Mouse (Mus musculus): ENCODE results near the gene Tex46. TPM values are rescaled to one million over a fixed set of nuclear protein-coding genes. Genes with fewer than 3 reads are reported as not detected.
A peak's percentile ranks its signal among the peaks of the same experiment; 100 is the strongest.

The Tex46 gene
- not detected in 2 replicates for polyA plus RNA-seq (2015; fragmentation: Nextera tagmentation; extraction: Ambion mirVana)

DNA sequence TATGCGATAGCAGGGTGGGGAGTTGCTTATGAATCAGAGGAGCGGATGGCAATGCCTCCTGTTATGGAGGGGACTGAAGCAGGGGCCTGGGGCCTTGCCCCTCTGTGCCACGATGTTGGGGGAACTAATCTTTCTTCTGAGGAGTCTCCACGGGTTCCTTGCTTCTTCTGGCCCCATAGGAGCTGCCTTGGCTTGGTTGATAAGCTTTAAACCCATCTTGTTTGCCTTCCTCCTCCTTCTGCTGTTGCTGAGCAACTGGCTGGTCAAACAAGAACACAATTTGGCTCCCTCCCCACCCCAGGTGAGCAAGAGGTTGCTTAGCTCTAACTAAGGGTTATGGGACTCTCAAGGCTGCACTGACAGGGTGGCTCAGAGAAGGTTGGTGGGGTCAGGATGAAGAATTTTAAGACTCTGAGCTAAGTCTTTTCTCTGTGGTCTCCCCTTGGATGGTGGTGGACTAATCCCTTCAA is at the start of gene Tex46:
TSS of gene Tex46 (plus strand) at position 51 of the 470 bp plus-strand sequence.
- H3K4me3 ChIP-seq (ENCODE audit: low read depth, low read length) = no peak within 1 kb of the TSS
- H3K36me3 ChIP-seq (ENCODE audit: control insufficient read depth, insufficient read depth) = no peaks in the 10 kb centered on the region
- H3K4me2 ChIP-seq (ENCODE audit: low read depth, low read length) = no peak within 1 kb of the TSS
- 51% methylated on average over 4 of the region's 4 CpGs for WGBS (ENCODE audit: insufficient replicate concordance)
- no peaks in the 10 kb centered on the region for H3K27me3 ChIP-seq (ENCODE audit: control insufficient read depth, insufficient read depth, low read depth, low read length)
- ATAC-seq (ENCODE audit: low read depth) = no peak
- no peaks in the 10 kb centered on the region for H3K4me1 ChIP-seq (ENCODE audit: control insufficient read depth, low read depth, low read length)
- no peak within 1 kb of the TSS for H3K27ac ChIP-seq (ENCODE audit: low read length)
- H3K9ac ChIP-seq (ENCODE audit: low read depth, low read length) = no peak within 1 kb of the TSS
- H3K9me3 ChIP-seq (replicated peaks; ENCODE audit: control insufficient read depth, low read length) = no peaks in the 10 kb centered on the region

DNA sequence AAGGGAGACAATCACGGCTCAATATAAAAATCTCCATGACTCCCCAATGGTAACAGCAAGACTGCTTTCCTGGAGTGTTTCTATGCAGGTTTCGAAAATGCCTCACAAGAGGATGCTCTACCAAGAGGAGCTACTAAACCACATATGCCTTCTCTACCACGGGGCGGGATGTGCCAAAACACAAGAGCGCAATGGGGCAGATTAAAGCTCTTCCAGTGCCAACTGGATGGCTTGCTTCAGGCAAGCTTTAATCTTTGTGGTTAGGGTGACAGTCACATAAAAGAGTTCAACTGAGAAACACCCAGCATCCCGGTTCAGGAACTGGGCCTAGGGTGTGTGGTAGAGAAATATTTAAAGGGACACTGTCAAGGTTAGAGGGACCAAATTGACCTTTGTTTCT is 47.5 kb upstream of the Tex46 start:
- Histone ChIP-seq H3K9ac (ENCODE audit: low read depth, low read length) (no peak overlapping the region), H3K27me3 (ENCODE audit: control insufficient read depth, insufficient read depth, low read depth, low read length) (no peaks in the 10 kb centered on the region), H3K27ac (ENCODE audit: low read length) (no peak overlapping the region), H3K4me1 (ENCODE audit: control insufficient read depth, low read depth, low read length) (no peaks in the 10 kb centered on the region), H3K4me2 (ENCODE audit: low read depth, low read length) (no peak overlapping the region), H3K36me3 (ENCODE audit: control insufficient read depth, insufficient read depth) (peaks cover 7% of the 10 kb centered on the region), H3K9me3 (replicated peaks; ENCODE audit: control insufficient read depth, low read length) (no peaks in the 10 kb centered on the region), H3K4me3 (ENCODE audit: low read depth, low read length) (no peak overlapping the region)
- no peak for ATAC-seq (ENCODE audit: low read depth)
- WGBS (ENCODE audit: insufficient replicate concordance) = 84% methylated on average over 6 of the region's 6 CpGs

DNA sequence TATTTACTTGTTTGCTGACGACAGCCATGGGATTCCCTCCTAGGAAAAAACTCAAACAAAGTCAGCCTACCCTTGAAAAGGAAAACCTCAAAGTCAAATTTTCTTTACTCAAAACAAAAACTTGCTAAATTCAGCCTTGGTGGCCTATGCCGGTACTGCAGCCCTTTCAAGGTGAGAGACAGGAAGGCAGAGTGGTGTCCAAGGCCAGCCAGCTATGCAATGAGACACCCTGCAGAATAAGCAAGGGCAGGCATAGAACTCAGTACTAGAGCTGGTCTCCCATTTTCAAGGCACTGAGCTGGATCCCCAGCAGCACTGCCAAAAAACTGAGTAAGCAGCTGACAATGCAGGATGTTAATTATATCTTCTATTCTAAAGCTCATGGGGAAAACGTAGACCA is 41.6 kb upstream of the Tex46 start:
- Histone ChIP-seq H3K27ac (ENCODE audit: low read length) (no peak overlapping the region), H3K9ac (ENCODE audit: low read depth, low read length) (no peak overlapping the region), H3K36me3 (ENCODE audit: control insufficient read depth, insufficient read depth) (no peaks in the 10 kb centered on the region; the same call in none of the 2 replicates), H3K4me1 (ENCODE audit: control insufficient read depth, low read depth, low read length) (no peaks in the 10 kb centered on the region), H3K27me3 (ENCODE audit: control insufficient read depth, insufficient read depth, low read depth, low read length) (no peaks in the 10 kb centered on the region), H3K9me3 (replicated peaks; ENCODE audit: control insufficient read depth, low read length) (no peaks in the 10 kb centered on the region), H3K4me3 (ENCODE audit: low read depth, low read length) (no peak overlapping the region), H3K4me2 (ENCODE audit: low read depth, low read length) (no peak overlapping the region)
- 73% methylated on average over 3 of the region's 3 CpGs for WGBS (ENCODE audit: insufficient replicate concordance)
- ATAC-seq (ENCODE audit: low read depth) = no peak

DNA sequence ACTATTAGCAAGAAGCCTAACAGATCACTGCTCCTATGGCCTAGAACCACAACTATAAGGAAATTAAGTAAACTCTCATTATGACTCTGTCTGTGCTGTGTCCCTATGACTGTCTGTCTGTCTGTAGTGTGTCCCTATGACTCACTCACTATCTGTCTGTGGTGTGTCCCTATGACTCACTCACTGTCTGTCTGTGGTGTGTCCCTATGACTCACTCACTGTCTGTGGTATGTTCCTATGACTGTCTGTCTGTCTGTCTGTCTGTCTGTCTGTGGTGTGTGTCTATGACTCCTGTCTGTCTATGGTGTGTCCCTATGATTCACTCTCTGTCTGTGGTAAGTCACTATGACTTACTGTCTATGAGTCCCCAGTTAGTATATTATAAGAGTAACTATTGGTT is 40.2 kb upstream of the Tex46 start:
- ATAC-seq (ENCODE audit: low read depth) = no peak
- Histone ChIP-seq H3K36me3 (ENCODE audit: control insufficient read depth, insufficient read depth) (no peaks in the 10 kb centered on the region; the same call in 1 of the 2 replicates), H3K4me3 (ENCODE audit: low read depth, low read length) (no peak overlapping the region)

DNA sequence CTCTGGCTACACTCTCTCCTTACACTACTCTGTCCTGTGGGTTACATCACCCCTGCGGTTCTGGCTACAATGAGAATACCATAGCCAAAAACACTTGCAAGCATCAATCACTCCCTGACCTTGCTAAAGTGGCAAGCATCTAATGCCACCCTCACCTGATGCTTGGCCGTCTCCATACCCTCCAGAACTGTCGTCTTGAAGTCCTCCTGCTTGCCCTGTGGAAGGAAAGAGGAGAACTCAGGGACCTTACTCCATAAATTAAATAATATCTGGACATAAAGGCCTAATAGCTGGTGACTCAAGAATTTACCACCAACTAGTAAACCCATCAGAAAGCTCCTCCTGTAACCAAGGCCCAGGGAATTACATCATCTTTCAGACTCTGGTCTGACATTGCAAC is 28.4 kb upstream of the Tex46 start:
- Histone ChIP-seq H3K9me3 (replicated peaks; ENCODE audit: control insufficient read depth, low read length) (no peaks in the 10 kb centered on the region), H3K27me3 (ENCODE audit: control insufficient read depth, insufficient read depth, low read depth, low read length) (no peaks in the 10 kb centered on the region), H3K4me1 (ENCODE audit: control insufficient read depth, low read depth, low read length) (no peaks in the 10 kb centered on the region), H3K4me3 (ENCODE audit: low read depth, low read length) (no peak overlapping the region), H3K27ac (ENCODE audit: low read length) (no peak overlapping the region), H3K4me2 (ENCODE audit: low read depth, low read length) (no peak overlapping the region), H3K36me3 (ENCODE audit: control insufficient read depth, insufficient read depth) (no peaks in the 10 kb centered on the region), H3K9ac (ENCODE audit: low read depth, low read length) (no peak overlapping the region)
- no peak for ATAC-seq (ENCODE audit: low read depth)
- 85% methylated on average over 3 of the region's 3 CpGs for WGBS (ENCODE audit: insufficient replicate concordance)

More for the DNA sequence above, 40.2 kb upstream of the Tex46 start:
- no peaks in the 10 kb centered on the region for H3K9me3 ChIP-seq (replicated peaks; ENCODE audit: control insufficient read depth, low read length)
- no peak overlapping the region for H3K4me2 ChIP-seq (ENCODE audit: low read depth, low read length)
- H3K4me1 ChIP-seq (ENCODE audit: control insufficient read depth, low read depth, low read length) = no peaks in the 10 kb centered on the region
- H3K27me3 ChIP-seq (ENCODE audit: control insufficient read depth, insufficient read depth, low read depth, low read length) = no peaks in the 10 kb centered on the region
- no peak overlapping the region for H3K27ac ChIP-seq (ENCODE audit: low read length)
- H3K9ac ChIP-seq (ENCODE audit: low read depth, low read length) = no peak overlapping the region

DNA sequence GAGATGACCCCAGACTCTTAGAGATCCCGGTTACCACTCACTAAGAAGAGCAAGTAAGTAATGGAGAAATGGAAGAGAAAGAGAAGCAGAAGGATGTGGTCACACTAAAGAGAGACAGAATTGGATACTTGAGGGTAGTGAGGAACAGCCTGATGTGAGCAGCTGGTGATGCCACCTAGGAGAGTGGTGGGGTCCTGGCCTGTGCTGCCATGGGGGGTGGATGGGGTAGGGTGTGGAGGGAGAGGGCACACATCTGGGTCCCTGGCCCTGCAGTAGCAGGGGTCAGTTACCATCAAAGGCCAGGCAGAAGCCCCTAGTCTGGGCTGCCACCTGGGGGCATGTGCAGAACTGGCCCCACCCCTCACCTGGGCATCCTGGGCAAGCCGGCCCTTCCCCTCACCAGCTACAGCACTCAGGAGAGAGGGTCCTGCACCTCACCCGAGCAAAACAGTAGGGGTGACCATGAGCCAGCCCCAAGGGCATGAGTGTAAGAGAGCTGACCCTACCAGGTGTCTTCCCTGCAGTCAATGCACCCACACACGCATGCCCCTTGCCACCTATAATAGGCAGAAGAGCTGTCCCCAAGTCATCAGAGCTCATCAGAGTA is 22.9 kb upstream of the Tex46 start:
- Histone ChIP-seq H3K9me3 (replicated peaks; ENCODE audit: control insufficient read depth, low read length) (no peaks in the 10 kb centered on the region), H3K36me3 (ENCODE audit: control insufficient read depth, insufficient read depth) (no peaks in the 10 kb centered on the region), H3K4me1 (ENCODE audit: control insufficient read depth, low read depth, low read length) (peaks cover 7% of the 10 kb centered on the region), H3K27ac (ENCODE audit: low read length) (no peak overlapping the region), H3K27me3 (ENCODE audit: control insufficient read depth, insufficient read depth, low read depth, low read length) (no peaks in the 10 kb centered on the region), H3K4me2 (ENCODE audit: low read depth, low read length) (no peak overlapping the region), H3K4me3 (ENCODE audit: low read depth, low read length) (no peak overlapping the region), H3K9ac (ENCODE audit: low read depth, low read length) (no peak overlapping the region)
- ATAC-seq (ENCODE audit: low read depth) = no peak
- WGBS (ENCODE audit: insufficient replicate concordance) = 69% methylated on average over 4 of the region's 4 CpGs

DNA sequence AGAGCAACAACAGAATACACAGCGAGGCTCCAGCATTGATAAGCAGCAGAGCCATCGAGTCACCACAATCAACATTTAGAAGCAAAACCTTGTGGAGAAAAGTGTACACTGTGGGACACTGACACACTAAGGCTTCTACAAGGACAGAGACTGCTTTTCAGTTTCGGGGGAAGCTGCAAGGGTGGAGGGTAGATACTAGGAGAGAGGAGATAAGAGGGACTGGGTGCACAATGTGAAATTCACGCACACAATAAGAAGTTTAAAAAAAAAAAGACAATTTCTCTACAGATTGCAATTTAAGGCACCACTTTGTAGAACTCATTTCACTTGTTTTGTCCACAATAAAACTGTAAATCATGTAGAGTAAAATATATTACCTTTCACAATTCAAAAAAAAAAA is 22.2 kb upstream of the Tex46 start:
- no peaks in the 10 kb centered on the region for H3K9me3 ChIP-seq (replicated peaks; ENCODE audit: control insufficient read depth, low read length)
- no peak overlapping the region for H3K9ac ChIP-seq (ENCODE audit: low read depth, low read length)
- WGBS (ENCODE audit: insufficient replicate concordance) = 22% methylated on average over 4 of the region's 4 CpGs
- no peaks in the 10 kb centered on the region for H3K27me3 ChIP-seq (ENCODE audit: control insufficient read depth, insufficient read depth, low read depth, low read length)
- peaks cover 7% of the 10 kb centered on the region for H3K4me1 ChIP-seq (ENCODE audit: control insufficient read depth, low read depth, low read length)
- H3K27ac ChIP-seq (ENCODE audit: low read length) = no peak overlapping the region
- no peaks in the 10 kb centered on the region for H3K36me3 ChIP-seq (ENCODE audit: control insufficient read depth, insufficient read depth)
- H3K4me2 ChIP-seq (ENCODE audit: low read depth, low read length) = peak overlapping the region; percentile 2; the same call in 1 of the 2 replicates
- ATAC-seq (ENCODE audit: low read depth) = 0 out of 2 replicates have a peak, but pooled peaks have one; percentile 35
- no peak overlapping the region for H3K4me3 ChIP-seq (ENCODE audit: low read depth, low read length)

DNA sequence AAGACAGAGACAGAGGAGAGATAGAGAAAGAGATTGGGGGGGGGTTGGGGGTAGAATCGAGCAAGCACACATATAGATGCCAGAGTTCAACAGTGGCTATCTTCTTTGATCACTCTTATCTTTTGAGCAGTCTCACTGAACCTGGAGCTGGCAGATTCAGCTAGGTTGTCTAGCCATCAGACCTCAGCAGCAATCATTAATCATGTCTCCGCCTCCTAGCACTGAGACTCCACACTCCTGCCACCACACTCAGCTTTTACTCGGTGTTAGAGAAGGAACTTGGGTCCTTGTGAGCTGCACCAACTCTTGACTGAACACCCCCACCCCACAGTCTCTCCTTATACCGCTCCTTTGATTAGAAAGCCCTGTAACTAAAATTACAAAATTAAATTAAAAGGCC is 18.1 kb upstream of the Tex46 start:
- Histone ChIP-seq H3K9me3 (replicated peaks; ENCODE audit: control insufficient read depth, low read length) (no peaks in the 10 kb centered on the region), H3K9ac (ENCODE audit: low read depth, low read length) (no peak overlapping the region), H3K4me1 (ENCODE audit: control insufficient read depth, low read depth, low read length) (peaks cover 7% of the 10 kb centered on the region), H3K4me2 (ENCODE audit: low read depth, low read length) (no peak overlapping the region), H3K27ac (ENCODE audit: low read length) (no peak overlapping the region), H3K36me3 (ENCODE audit: control insufficient read depth, insufficient read depth) (no peaks in the 10 kb centered on the region), H3K27me3 (ENCODE audit: control insufficient read depth, insufficient read depth, low read depth, low read length) (no peaks in the 10 kb centered on the region), H3K4me3 (ENCODE audit: low read depth, low read length) (no peak overlapping the region)
- WGBS (ENCODE audit: insufficient replicate concordance) = 31% methylated on average over 4 of the region's 4 CpGs
- no peak for ATAC-seq (ENCODE audit: low read depth)

DNA sequence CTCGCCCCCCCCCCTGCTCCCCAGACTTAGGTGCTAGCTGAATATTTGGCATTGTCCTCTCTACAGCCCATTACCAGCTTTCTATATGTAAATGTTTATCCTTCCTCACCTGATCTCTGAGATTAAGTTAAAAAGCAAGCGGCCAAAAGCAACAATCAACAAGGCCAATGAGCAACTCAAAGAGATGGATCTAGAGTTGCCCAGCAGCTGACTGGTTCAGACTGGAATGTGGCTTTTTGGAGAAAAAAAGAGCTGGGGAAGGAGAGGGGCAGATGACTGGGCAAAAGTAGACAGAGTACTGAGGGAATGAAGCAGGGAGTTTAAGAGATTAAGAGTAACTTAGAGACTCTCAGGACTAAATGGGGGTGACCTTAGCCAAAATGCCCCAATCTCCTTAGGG is 16.2 kb upstream of the Tex46 start:
- ATAC-seq (ENCODE audit: low read depth) = no peak
- Histone ChIP-seq H3K9ac (ENCODE audit: low read depth, low read length) (no peak overlapping the region), H3K4me3 (ENCODE audit: low read depth, low read length) (no peak overlapping the region), H3K36me3 (ENCODE audit: control insufficient read depth, insufficient read depth) (no peaks in the 10 kb centered on the region), H3K27ac (ENCODE audit: low read length) (no peak overlapping the region), H3K4me2 (ENCODE audit: low read depth, low read length) (no peak overlapping the region), H3K27me3 (ENCODE audit: control insufficient read depth, insufficient read depth, low read depth, low read length) (no peaks in the 10 kb centered on the region), H3K9me3 (replicated peaks; ENCODE audit: control insufficient read depth, low read length) (no peaks in the 10 kb centered on the region), H3K4me1 (ENCODE audit: control insufficient read depth, low read depth, low read length) (no peaks in the 10 kb centered on the region; the same call in 1 of the 2 replicates)
- 67% methylated on average over 2 of the region's 2 CpGs for WGBS (ENCODE audit: insufficient replicate concordance)
